Mouse (Mus musculus): ENCODE results near the gene Numb. TPM values are rescaled to one million over a fixed set of nuclear protein-coding genes. Genes with fewer than 3 reads are reported as not detected.

Gene Numb
- polyA plus RNA-seq, 1 experiment from 2014 or later, result 28.9 TPM

- Histone ChIP-seq H3K27ac (ENCODE audit: low read depth, low read length) (no peak overlapping the region), H3K4me3 (ENCODE audit: low read depth, low read length) (no peak overlapping the region), H3K4me1 (replicated peaks; ENCODE audit: control insufficient read depth, insufficient read depth, low read length) (no peaks in the 10 kb centered on the region), H3K4me2 (replicated peaks; ENCODE audit: low read depth) (no peak overlapping the region), H3K9ac (ENCODE audit: low read depth, low read length) (no peak overlapping the region), H3K36me3 (ENCODE audit: control insufficient read depth, insufficient read depth) (peaks cover 18% of the 10 kb centered on the region), H3K9me3 (ENCODE audit: control insufficient read depth) (no peaks in the 10 kb centered on the region), H3K27me3 (replicated peaks; ENCODE audit: control insufficient read depth, insufficient read depth, low read length) (no peaks in the 10 kb centered on the region)
- TF ChIP-seq CTCF (IDR thresholded peaks at IDR 0.05; ENCODE audit: low read depth), result no peak
- whole genome bisulfite sequencing, result 85% methylated on average over 4 of the region's 4 CpGs
- ATAC-seq, result no peak
Observed at GRCm38 (mm10) chr12:83874597-83874996, 47.1 kb downstream of the Numb start.

- Histone ChIP-seq H3K27me3 (replicated peaks; ENCODE audit: control insufficient read depth, insufficient read depth, low read length) (no peaks in the 10 kb centered on the region), H3K4me1 (replicated peaks; ENCODE audit: control insufficient read depth, insufficient read depth, low read length) (no peaks in the 10 kb centered on the region), H3K4me3 (ENCODE audit: low read depth, low read length) (no peak overlapping the region), H3K36me3 (ENCODE audit: control insufficient read depth, insufficient read depth) (no peaks in the 10 kb centered on the region), H3K9me3 (ENCODE audit: control insufficient read depth) (no peaks in the 10 kb centered on the region), H3K27ac (ENCODE audit: low read depth, low read length) (no peak overlapping the region), H3K9ac (ENCODE audit: low read depth, low read length) (no peak overlapping the region), H3K4me2 (replicated peaks; ENCODE audit: low read depth) (no peak overlapping the region)
- peak; percentile 37 for TF ChIP-seq CTCF (IDR thresholded peaks at IDR 0.05; ENCODE audit: low read depth)
- ATAC-seq, result no peak
- WGBS, result 95% methylated on average over 1 of the region's 1 CpGs
Observed at GRCm38 (mm10) chr12:83864501-83864900, 57.2 kb downstream of the Numb start.

GRCm38 (mm10) chr12:83861880-83862279 lies 59.9 kb downstream of the Numb start:
- Histone ChIP-seq H3K27me3 (replicated peaks; ENCODE audit: control insufficient read depth, insufficient read depth, low read length) (no peaks in the 10 kb centered on the region), H3K4me2 (replicated peaks; ENCODE audit: low read depth) (no peak overlapping the region), H3K9ac (ENCODE audit: low read depth, low read length) (no peak overlapping the region), H3K27ac (ENCODE audit: low read depth, low read length) (no peak overlapping the region), H3K36me3 (ENCODE audit: control insufficient read depth, insufficient read depth) (peaks cover 3% of the 10 kb centered on the region; the same call in 1 of the 2 replicates), H3K4me1 (replicated peaks; ENCODE audit: control insufficient read depth, insufficient read depth, low read length) (no peaks in the 10 kb centered on the region), H3K4me3 (ENCODE audit: low read depth, low read length) (no peak overlapping the region), H3K9me3 (ENCODE audit: control insufficient read depth) (no peaks in the 10 kb centered on the region)
- WGBS, result 82% methylated on average over 3 of the region's 3 CpGs
- TF ChIP-seq CTCF (IDR thresholded peaks at IDR 0.05; ENCODE audit: low read depth), result no peak
- no peak for ATAC-seq

- Histone ChIP-seq H3K4me2 (replicated peaks; ENCODE audit: low read depth) (no peak overlapping the region), H3K4me3 (ENCODE audit: low read depth, low read length) (no peak overlapping the region), H3K27ac (ENCODE audit: low read depth, low read length) (no peak overlapping the region), H3K36me3 (ENCODE audit: control insufficient read depth, insufficient read depth) (peaks cover 3% of the 10 kb centered on the region; the same call in 1 of the 2 replicates), H3K4me1 (replicated peaks; ENCODE audit: control insufficient read depth, insufficient read depth, low read length) (no peaks in the 10 kb centered on the region), H3K27me3 (replicated peaks; ENCODE audit: control insufficient read depth, insufficient read depth, low read length) (no peaks in the 10 kb centered on the region), H3K9me3 (ENCODE audit: control insufficient read depth) (no peaks in the 10 kb centered on the region), H3K9ac (ENCODE audit: low read depth, low read length) (no peak overlapping the region)
- TF ChIP-seq CTCF (IDR thresholded peaks at IDR 0.05; ENCODE audit: low read depth), result no peak
- no peak for ATAC-seq
Observed at GRCm38 (mm10) chr12:83860688-83861087, 61.0 kb downstream of the Numb start.

GRCm38 (mm10) chr12:83858052-83858451 lies 63.7 kb downstream of the Numb start:
- no peak for ATAC-seq
- Histone ChIP-seq H3K9ac (ENCODE audit: low read depth, low read length) (no peak overlapping the region), H3K36me3 (ENCODE audit: control insufficient read depth, insufficient read depth) (peaks cover 3% of the 10 kb centered on the region; the same call in 1 of the 2 replicates), H3K4me2 (replicated peaks; ENCODE audit: low read depth) (no peak overlapping the region), H3K27me3 (replicated peaks; ENCODE audit: control insufficient read depth, insufficient read depth, low read length) (no peaks in the 10 kb centered on the region), H3K9me3 (ENCODE audit: control insufficient read depth) (no peaks in the 10 kb centered on the region), H3K4me1 (replicated peaks; ENCODE audit: control insufficient read depth, insufficient read depth, low read length) (no peaks in the 10 kb centered on the region), H3K27ac (ENCODE audit: low read depth, low read length) (no peak overlapping the region), H3K4me3 (ENCODE audit: low read depth, low read length) (no peak overlapping the region)
- no peak for TF ChIP-seq CTCF (IDR thresholded peaks at IDR 0.05; ENCODE audit: low read depth)
- 89% methylated on average over 2 of the region's 2 CpGs for WGBS

- Histone ChIP-seq H3K36me3 (ENCODE audit: control insufficient read depth, insufficient read depth) (peaks cover 3% of the 10 kb centered on the region; the same call in 1 of the 2 replicates), H3K9me3 (ENCODE audit: control insufficient read depth) (no peaks in the 10 kb centered on the region), H3K27ac (ENCODE audit: low read depth, low read length) (no peak overlapping the region), H3K27me3 (replicated peaks; ENCODE audit: control insufficient read depth, insufficient read depth, low read length) (no peaks in the 10 kb centered on the region), H3K4me3 (ENCODE audit: low read depth, low read length) (no peak overlapping the region), H3K9ac (ENCODE audit: low read depth, low read length) (no peak overlapping the region), H3K4me2 (replicated peaks; ENCODE audit: low read depth) (no peak overlapping the region), H3K4me1 (replicated peaks; ENCODE audit: control insufficient read depth, insufficient read depth, low read length) (no peaks in the 10 kb centered on the region)
- TF ChIP-seq CTCF (IDR thresholded peaks at IDR 0.05; ENCODE audit: low read depth), result no peak
- 91% methylated on average over 1 of the region's 1 CpGs for WGBS
- ATAC-seq, result no peak
Observed at GRCm38 (mm10) chr12:83855211-83855610, 66.5 kb downstream of the Numb start.

- no peak for TF ChIP-seq CTCF (IDR thresholded peaks at IDR 0.05; ENCODE audit: low read depth)
- 57% methylated on average over 3 of the region's 3 CpGs for WGBS
- Histone ChIP-seq H3K4me3 (ENCODE audit: low read depth, low read length) (no peak overlapping the region), H3K27me3 (replicated peaks; ENCODE audit: control insufficient read depth, insufficient read depth, low read length) (no peaks in the 10 kb centered on the region), H3K9ac (ENCODE audit: low read depth, low read length) (no peak overlapping the region), H3K36me3 (ENCODE audit: control insufficient read depth, insufficient read depth) (peaks cover 2% of the 10 kb centered on the region; the same call in 1 of the 2 replicates), H3K27ac (ENCODE audit: low read depth, low read length) (no peak overlapping the region), H3K4me2 (replicated peaks; ENCODE audit: low read depth) (no peak overlapping the region), H3K4me1 (replicated peaks; ENCODE audit: control insufficient read depth, insufficient read depth, low read length) (no peaks in the 10 kb centered on the region), H3K9me3 (ENCODE audit: control insufficient read depth) (no peaks in the 10 kb centered on the region)
- ATAC-seq, result no peak
Observed at GRCm38 (mm10) chr12:83854281-83854680, 67.5 kb downstream of the Numb start.

Measured in intestine, postnatal 0 days (tissue).